28 mouse cellular contexts compared by ENCODE assay signal in genomic region chr5:117380199-117380598, GRCm38 (mm10). TPM values are rescaled to one million over a fixed set of nuclear protein-coding genes. Genes with fewer than 3 reads are reported as not detected.
DNase-seq lines count a peak whose midpoint lies in the region; ATAC-seq and TF ChIP-seq lines count a peak whose summit lies in the region.
"Had no signal": no experiment of that assay in that cellular context is flagged by ENCODE, and none has a peak within 500 bp of the region (broad histone marks: within the 10 kb centered on the region; RNA-seq: fewer than 3 reads in every experiment).

No protein-coding gene starts in this region.

- no peak for TF ChIP-seq EP300 in liver, postnatal 0 days (IDR thresholded peaks at IDR 0.05; ENCODE audit: low read depth)

- DNase-seq in heart, adult 11 months: peak; percentile 94
- no peak for DNase-seq in heart, postnatal 36 days
- DNase-seq in heart, adult 9 months (ENCODE audit: low spot score in 2 of 2): peak; percentile 10 to 32
- no peak for DNase-seq in heart, embryonic 10.5 days (ENCODE audit: low spot score)
- no peak for DNase-seq in liver, postnatal 0 days
- no peak for DNase-seq in MN1 (ENCODE audit: low spot score)
- DNase-seq: adrenal gland, adult 2 months; adrenal gland, postnatal 14 days; B cell, adult 2 months; cerebellum, adult 11-12 months; cerebellum, adult 9-11 months; cerebellum, postnatal 25 days; forebrain, postnatal 0 days; gastrocnemius, adult 2 months; gastrocnemius, postnatal 14 days; heart, postnatal 10 days; kidney, adult 11 months had no signal

- peaks cover 96% of the 10 kb centered on the region for H3K36me3 ChIP-seq in heart, embryonic 10.5 days
- peaks cover 67% of the 10 kb centered on the region for H3K36me3 ChIP-seq in liver, postnatal 0 days (replicated peaks; ENCODE audit: insufficient read depth, low read length)
- peaks cover 100% of the 10 kb centered on the region for H3K36me3 ChIP-seq in liver, embryonic 12.5 days

- peaks cover 32% of the 10 kb centered on the region for H3K4me1 ChIP-seq in heart, embryonic 10.5 days
- H3K4me1 ChIP-seq in liver, postnatal 0 days (ENCODE audit: insufficient read depth): peaks cover 2% of the 10 kb centered on the region
- no peaks in the 10 kb centered on the region for H3K4me1 ChIP-seq in liver, embryonic 12.5 days
- H3K4me1 ChIP-seq: embryonic facial prominence, embryonic 12.5 days; embryonic facial prominence, embryonic 15.5 days; hindbrain, embryonic 13.5 days; intestine, embryonic 15.5 days had no signal

- intact Hi-C loops in heart, postnatal 36 days (cut with DNase I): no loop called here

- no peak overlapping the region for H3K4me2 ChIP-seq in liver, postnatal 0 days (ENCODE audit: low read depth, low read length)
- no peak overlapping the region for H3K4me2 ChIP-seq in liver, embryonic 12.5 days
- H3K4me2 ChIP-seq: embryonic facial prominence, embryonic 12.5 days; embryonic facial prominence, embryonic 15.5 days; heart, embryonic 15.5 days; hindbrain, embryonic 13.5 days; intestine, embryonic 15.5 days had no signal

- no peak for TF ChIP-seq CTCF in liver, postnatal 0 days (IDR thresholded peaks at IDR 0.05; ENCODE audit: low read depth)

- no peaks in the 10 kb centered on the region for H3K9me3 ChIP-seq in heart, embryonic 10.5 days
- no peaks in the 10 kb centered on the region for H3K9me3 ChIP-seq in liver, postnatal 0 days (ENCODE audit: low read length)
- H3K9me3 ChIP-seq in liver, embryonic 12.5 days (replicated peaks): no peaks in the 10 kb centered on the region
- H3K9me3 ChIP-seq: embryonic facial prominence, embryonic 12.5 days; embryonic facial prominence, embryonic 15.5 days; G1E; heart, embryonic 15.5 days; hindbrain, embryonic 10.5 days; hindbrain, embryonic 13.5 days; intestine, embryonic 15.5 days had no signal

- H3K9ac ChIP-seq in liver, postnatal 0 days (replicated peaks): no peak overlapping the region
- no peak overlapping the region for H3K9ac ChIP-seq in liver, embryonic 12.5 days
- H3K9ac ChIP-seq: embryonic facial prominence, embryonic 12.5 days; embryonic facial prominence, embryonic 15.5 days; forebrain, postnatal 0 days; heart, embryonic 15.5 days; hindbrain, embryonic 13.5 days; intestine, embryonic 15.5 days had no signal

- H3K27me3 ChIP-seq in heart, embryonic 10.5 days (ENCODE audit: insufficient read depth, poor library complexity, severe bottlenecking): no peaks in the 10 kb centered on the region
- H3K27me3 ChIP-seq in liver, postnatal 0 days (ENCODE audit: insufficient read depth, low read length): no peaks in the 10 kb centered on the region
- H3K27me3 ChIP-seq in liver, embryonic 12.5 days (replicated peaks): no peaks in the 10 kb centered on the region
- H3K27me3 ChIP-seq: CH12.LX; embryonic facial prominence, embryonic 12.5 days; embryonic facial prominence, embryonic 15.5 days; heart, embryonic 15.5 days; hindbrain, embryonic 13.5 days; intestine, embryonic 15.5 days had no signal

- peak; percentile 18; the same call in 1 of the 2 replicates for ATAC-seq in liver, postnatal 0 days
- ATAC-seq in liver, embryonic 12.5 days: no peak
- ATAC-seq: forebrain, embryonic 14.5 days; forebrain, postnatal 0 days; hindbrain, embryonic 16.5 days; intestine, embryonic 15.5 days had no signal

- WGBS in heart, embryonic 10.5 days: 67% methylated on average over 4 of the region's 4 CpGs
- WGBS in liver, postnatal 0 days (ENCODE audit: insufficient replicate concordance): 62% methylated on average over 4 of the region's 4 CpGs
- WGBS in liver, embryonic 12.5 days (ENCODE audit: insufficient replicate concordance): 70% methylated on average over 4 of the region's 4 CpGs

- no peak overlapping the region for H3K4me3 ChIP-seq in heart, embryonic 10.5 days
- H3K4me3 ChIP-seq in liver, postnatal 0 days (ENCODE audit: low read depth, low read length): no peak overlapping the region
- H3K4me3 ChIP-seq in liver, embryonic 12.5 days: no peak overlapping the region
- H3K4me3 ChIP-seq: embryonic facial prominence, embryonic 12.5 days; embryonic facial prominence, embryonic 15.5 days; gastrocnemius, adult 2 months; heart, embryonic 15.5 days; hindbrain, embryonic 10.5 days; hindbrain, embryonic 13.5 days; intestine, embryonic 15.5 days had no signal

- H3K27ac ChIP-seq in heart, embryonic 10.5 days: no peak overlapping the region
- no peak overlapping the region for H3K27ac ChIP-seq in liver, postnatal 0 days (ENCODE audit: low read depth)
- no peak overlapping the region for H3K27ac ChIP-seq in liver, embryonic 12.5 days
- H3K27ac ChIP-seq: embryonic facial prominence, embryonic 12.5 days; embryonic facial prominence, embryonic 15.5 days; gastrocnemius, adult 2 months; heart, embryonic 15.5 days; hindbrain, embryonic 10.5 days; hindbrain, embryonic 13.5 days; intestine, embryonic 15.5 days had no signal

RNA-seq across cellular contexts. Expression of gene Rfc5, which starts 8.6 kb away (rescaled TPM):
- total RNA-seq in heart, postnatal 36 days (2021): 1 to 10 TPM; 2.7 to 5.2 TPM
- 91.6 and 105 TPM in 2 replicates for polyA plus RNA-seq in heart, embryonic 10.5 days (2016; fragmentation: Nextera tagmentation; extraction: Ambion mirVana)
- polyA plus RNA-seq in liver, postnatal 0 days (2015; fragmentation: Nextera tagmentation; extraction: Ambion mirVana): 18.8 and 23.9 TPM in 2 replicates
- 83.6 and 88.5 TPM in 2 replicates for polyA plus RNA-seq in liver, embryonic 12.5 days (2016; fragmentation: Nextera tagmentation; extraction: Ambion mirVana)

RNA-seq across cellular contexts. Expression of gene Wsb2, which starts 23.1 kb away (rescaled TPM):
- 100 to 1,000 TPM in 1 of 2 experiments, 10 to 100 TPM in 1; 97.1 to 104 TPM for total RNA-seq in heart, postnatal 36 days (2021)
- polyA plus RNA-seq in heart, embryonic 10.5 days (2016; fragmentation: Nextera tagmentation; extraction: Ambion mirVana): 79.6 and 88.4 TPM in 2 replicates
- polyA plus RNA-seq in liver, postnatal 0 days (2015; fragmentation: Nextera tagmentation; extraction: Ambion mirVana): 31.7 and 32.3 TPM in 2 replicates
- polyA plus RNA-seq in liver, embryonic 12.5 days (2016; fragmentation: Nextera tagmentation; extraction: Ambion mirVana): 27.4 and 27.6 TPM in 2 replicates

RNA-seq across cellular contexts. Expression of gene Ksr2, which starts 33.6 kb away (rescaled TPM):
- total RNA-seq in heart, postnatal 36 days (2021): under 1 TPM in 1 of 2 experiments, not detected in 1; 0.11 TPM
- polyA plus RNA-seq in heart, embryonic 10.5 days (2016; fragmentation: Nextera tagmentation; extraction: Ambion mirVana): 0.09 and 0.11 TPM in 2 replicates
- polyA plus RNA-seq in liver, postnatal 0 days (2015; fragmentation: Nextera tagmentation; extraction: Ambion mirVana): 0.08 and 0.09 TPM in 2 replicates
- 0.02 TPM in 1 of 2 replicates, not detected in the other for polyA plus RNA-seq in liver, embryonic 12.5 days (2016; fragmentation: Nextera tagmentation; extraction: Ambion mirVana)
- polyA plus RNA-seq: G1E had no signal

Comparison
In these comparisons a context has a peak if more than half of its experiments do, and no peak if none do; other contexts are left out.
1. DNase-seq: peak in heart, adult 11 months (single experiment) and heart, adult 9 months (2 of 2); none in heart, postnatal 36 days (0 of 2), heart, embryonic 10.5 days (single experiment), liver, postnatal 0 days (single experiment) and MN1 (single experiment).